Mouse (Mus musculus): ENCODE results near the gene Adamts15. TPM values are rescaled to one million over a fixed set of nuclear protein-coding genes. Genes with fewer than 3 reads are reported as not detected.

The Adamts15 gene
- polyA plus RNA-seq (2016; fragmentation: Nextera tagmentation; extraction: Ambion mirVana): 16.6 and 21.9 TPM in 2 replicates

GRCm38 (mm10) chr9:30922197-30922894 lies at the start of gene Adamts15:
Gene Adamts15 (minus strand): TSS chr9:30922452.
- peak within 1 kb of the TSS; percentile 91 for H3K4me2 ChIP-seq
- peak within 1 kb of the TSS; percentile 62 for H3K4me3 ChIP-seq (replicated peaks)
- H3K9me3 ChIP-seq: no peaks in the 10 kb centered on the region
- H3K4me1 ChIP-seq (replicated peaks): peaks cover 26% of the 10 kb centered on the region
- peaks cover 32% of the 10 kb centered on the region for H3K27me3 ChIP-seq
- H3K36me3 ChIP-seq: no peaks in the 10 kb centered on the region
- H3K27ac ChIP-seq: peak within 1 kb of the TSS; percentile 64
- ATAC-seq (ENCODE audit: insufficient number of reproducible peaks, insufficient read depth, low FRiP score, low TSS enrichment, low read depth): peak; percentile 82
- under 1% methylated on average over 46 of the region's 47 CpGs for WGBS
- peak within 1 kb of the TSS; percentile 66 for H3K9ac ChIP-seq (replicated peaks)

- WGBS: 61% methylated on average over 4 of the region's 4 CpGs
- Histone ChIP-seq H3K4me2 (no peak overlapping the region), H3K36me3 (no peaks in the 10 kb centered on the region), H3K27ac (no peak overlapping the region), H3K9ac (replicated peaks) (no peak overlapping the region), H3K27me3 (0 out of 2 replicates have a peak, but pooled peaks cover 9% of the 10 kb centered on the region), H3K4me3 (replicated peaks) (no peak overlapping the region), H3K4me1 (replicated peaks) (peaks cover 12% of the 10 kb centered on the region), H3K9me3 (peaks cover 5% of the 10 kb centered on the region; the same call in 1 of the 2 replicates)
- ATAC-seq (ENCODE audit: insufficient number of reproducible peaks, insufficient read depth, low FRiP score, low TSS enrichment, low read depth): no peak
Measured at GRCm38 (mm10) chr9:30971967-30972366, 49.7 kb upstream of the Adamts15 start.

GRCm38 (mm10) chr9:30970001-30970400 lies 47.7 kb upstream of the Adamts15 start:
- H3K9me3 ChIP-seq: peaks cover 5% of the 10 kb centered on the region; the same call in 1 of the 2 replicates
- H3K4me2 ChIP-seq: no peak overlapping the region
- peaks cover 6% of the 10 kb centered on the region for H3K4me1 ChIP-seq (replicated peaks)
- no peak overlapping the region for H3K9ac ChIP-seq (replicated peaks)
- H3K27me3 ChIP-seq: 0 out of 2 replicates have a peak, but pooled peaks cover 9% of the 10 kb centered on the region
- WGBS: 71% methylated on average over 3 of the region's 3 CpGs
- H3K27ac ChIP-seq: no peak overlapping the region
- H3K4me3 ChIP-seq (replicated peaks): no peak overlapping the region
- H3K36me3 ChIP-seq: no peaks in the 10 kb centered on the region
- no peak for ATAC-seq (ENCODE audit: insufficient number of reproducible peaks, insufficient read depth, low FRiP score, low TSS enrichment, low read depth)

GRCm38 (mm10) chr9:30968130-30968529 lies 45.9 kb upstream of the Adamts15 start:
- Histone ChIP-seq H3K4me2 (no peak overlapping the region), H3K27me3 (0 out of 2 replicates have a peak, but pooled peaks cover 9% of the 10 kb centered on the region), H3K4me1 (replicated peaks) (peaks cover 14% of the 10 kb centered on the region), H3K27ac (no peak overlapping the region), H3K9ac (replicated peaks) (no peak overlapping the region), H3K9me3 (no peaks in the 10 kb centered on the region), H3K36me3 (no peaks in the 10 kb centered on the region), H3K4me3 (replicated peaks) (no peak overlapping the region)
- 89% methylated on average over 6 of the region's 6 CpGs for WGBS
- no peak for ATAC-seq (ENCODE audit: insufficient number of reproducible peaks, insufficient read depth, low FRiP score, low TSS enrichment, low read depth)

- Histone ChIP-seq H3K4me3 (replicated peaks) (no peak overlapping the region), H3K27me3 (0 out of 2 replicates have a peak, but pooled peaks cover 6% of the 10 kb centered on the region), H3K9me3 (no peaks in the 10 kb centered on the region), H3K4me2 (no peak overlapping the region), H3K36me3 (no peaks in the 10 kb centered on the region), H3K27ac (no peak overlapping the region), H3K4me1 (replicated peaks) (peaks cover 14% of the 10 kb centered on the region), H3K9ac (replicated peaks) (no peak overlapping the region)
- 25% methylated on average over 7 of the region's 7 CpGs for WGBS
- ATAC-seq (ENCODE audit: insufficient number of reproducible peaks, insufficient read depth, low FRiP score, low TSS enrichment, low read depth): no peak
Measured at GRCm38 (mm10) chr9:30966881-30967280, 44.6 kb upstream of the Adamts15 start.

GRCm38 (mm10) chr9:30964685-30965084 lies 42.4 kb upstream of the Adamts15 start:
- WGBS: 56% methylated on average over 10 of the region's 10 CpGs
- peak overlapping the region; percentile 72 for H3K27ac ChIP-seq
- peak; percentile 47; the same call in 1 of the 2 replicates for ATAC-seq (ENCODE audit: insufficient number of reproducible peaks, insufficient read depth, low FRiP score, low TSS enrichment, low read depth)
- H3K4me2 ChIP-seq: no peak overlapping the region
- H3K36me3 ChIP-seq: no peaks in the 10 kb centered on the region
- no peaks in the 10 kb centered on the region for H3K9me3 ChIP-seq
- peaks cover 14% of the 10 kb centered on the region for H3K4me1 ChIP-seq (replicated peaks)
- H3K9ac ChIP-seq (replicated peaks): no peak overlapping the region
- 0 out of 2 replicates have a peak, but pooled peaks cover 4% of the 10 kb centered on the region for H3K27me3 ChIP-seq
- no peak overlapping the region for H3K4me3 ChIP-seq (replicated peaks)

GRCm38 (mm10) chr9:30963780-30964179 lies 41.5 kb upstream of the Adamts15 start:
- Histone ChIP-seq H3K27ac (no peak overlapping the region), H3K36me3 (no peaks in the 10 kb centered on the region), H3K4me2 (no peak overlapping the region), H3K4me3 (replicated peaks) (no peak overlapping the region), H3K9ac (replicated peaks) (no peak overlapping the region), H3K27me3 (no peaks in the 10 kb centered on the region), H3K9me3 (no peaks in the 10 kb centered on the region), H3K4me1 (replicated peaks) (peaks cover 14% of the 10 kb centered on the region)
- WGBS: 86% methylated on average over 4 of the region's 4 CpGs
- no peak for ATAC-seq (ENCODE audit: insufficient number of reproducible peaks, insufficient read depth, low FRiP score, low TSS enrichment, low read depth)

GRCm38 (mm10) chr9:30955246-30955645 lies 33.0 kb upstream of the Adamts15 start:
- WGBS: 88% methylated on average over 9 of the region's 9 CpGs
- H3K4me2 ChIP-seq: no peak overlapping the region
- no peaks in the 10 kb centered on the region for H3K36me3 ChIP-seq
- no peak for ATAC-seq (ENCODE audit: insufficient number of reproducible peaks, insufficient read depth, low FRiP score, low TSS enrichment, low read depth)
- peaks cover 4% of the 10 kb centered on the region; the same call in 1 of the 2 replicates for H3K4me1 ChIP-seq (replicated peaks)
- H3K4me3 ChIP-seq (replicated peaks): no peak overlapping the region
- H3K9ac ChIP-seq (replicated peaks): no peak overlapping the region
- no peaks in the 10 kb centered on the region; the same call in 1 of the 2 replicates for H3K27me3 ChIP-seq
- H3K27ac ChIP-seq: no peak overlapping the region
- no peaks in the 10 kb centered on the region for H3K9me3 ChIP-seq

GRCm38 (mm10) chr9:30953287-30953686 lies 31.0 kb upstream of the Adamts15 start:
- 53% methylated on average over 8 of the region's 8 CpGs for WGBS
- Histone ChIP-seq H3K36me3 (no peaks in the 10 kb centered on the region), H3K4me3 (replicated peaks) (no peak overlapping the region), H3K9me3 (no peaks in the 10 kb centered on the region), H3K4me1 (replicated peaks) (peaks cover 4% of the 10 kb centered on the region; the same call in 1 of the 2 replicates), H3K27ac (no peak overlapping the region), H3K4me2 (no peak overlapping the region), H3K27me3 (no peaks in the 10 kb centered on the region; the same call in 1 of the 2 replicates), H3K9ac (replicated peaks) (no peak overlapping the region)
- no peak for ATAC-seq (ENCODE audit: insufficient number of reproducible peaks, insufficient read depth, low FRiP score, low TSS enrichment, low read depth)

- H3K27me3 ChIP-seq: peaks cover 9% of the 10 kb centered on the region
- no peak for ATAC-seq (ENCODE audit: insufficient number of reproducible peaks, insufficient read depth, low FRiP score, low TSS enrichment, low read depth)
- no peaks in the 10 kb centered on the region for H3K9me3 ChIP-seq
- no peak overlapping the region for H3K4me2 ChIP-seq
- H3K4me1 ChIP-seq (replicated peaks): peaks cover 4% of the 10 kb centered on the region; the same call in 1 of the 2 replicates
- no peaks in the 10 kb centered on the region for H3K36me3 ChIP-seq
- no peak overlapping the region for H3K9ac ChIP-seq (replicated peaks)
- no peak overlapping the region for H3K27ac ChIP-seq
- 90% methylated on average over 5 of the region's 5 CpGs for WGBS
- H3K4me3 ChIP-seq (replicated peaks): no peak overlapping the region
Measured at GRCm38 (mm10) chr9:30951461-30951860, 29.2 kb upstream of the Adamts15 start.

- WGBS: 83% methylated on average over 4 of the region's 4 CpGs
- Histone ChIP-seq H3K4me1 (replicated peaks) (peaks cover 4% of the 10 kb centered on the region; the same call in 1 of the 2 replicates), H3K9ac (replicated peaks) (no peak overlapping the region), H3K27me3 (peaks cover 17% of the 10 kb centered on the region), H3K9me3 (no peaks in the 10 kb centered on the region), H3K36me3 (no peaks in the 10 kb centered on the region), H3K27ac (no peak overlapping the region), H3K4me3 (replicated peaks) (no peak overlapping the region), H3K4me2 (no peak overlapping the region)
- no peak for ATAC-seq (ENCODE audit: insufficient number of reproducible peaks, insufficient read depth, low FRiP score, low TSS enrichment, low read depth)
Measured at GRCm38 (mm10) chr9:30950592-30950991, 28.3 kb upstream of the Adamts15 start.
